Mouse (Mus musculus): ENCODE measurements around the gene Tmem54.

- TF ChIP-seq CTCF (IDR thresholded peaks at IDR 0.05; ENCODE audit: borderline replicate concordance, control insufficient read depth, extremely low read depth, insufficient read depth, low read length, poor library complexity) (no peak), POLR2A (IDR thresholded peaks at IDR 0.05; ENCODE audit: control insufficient read depth, extremely low read depth, insufficient read depth, low read length, poor library complexity) (no peak)
Observed at GRCm38 (mm10) chr4:129151276-129151811, 46.0 kb downstream of the Tmem54 start.

Measured in thymus, adult 2 months (tissue).